Mouse (Mus musculus) stomach, postnatal 0 days (tissue): ENCODE data around the gene Dnaaf1. TPM values are rescaled to one million over a fixed set of nuclear protein-coding genes. Genes with fewer than 3 reads are reported as not detected.

Experiments
- ATAC-seq: fragments of 200-750 bp; cut with Nextera tagmentation; 2 replicates; pipeline ENCODE4 v1.8.0; 2017; ENCODE audit not compliant: low FRiP score, low TSS enrichment
- DNase-seq: peaks from one replicate; pipeline ENCODE4 v3.0.0-alpha.2; 2016; ENCODE audit warnings: low spot score
- H3K27ac ChIP-seq: fragments of 300-500 bp; sonication (generic); replicated peaks from 2 replicates; pipeline ENCODE4 v1.5.1; 2014; ENCODE audit warnings: mild to moderate bottlenecking, control low read depth
- H3K27me3 ChIP-seq: fragments of 300-500 bp; sonication (generic); 2 replicates; pipeline ENCODE4 v1.6.1; 2014; ENCODE audit warnings: low read length; ENCODE audit not compliant: control insufficient read depth, insufficient read depth
- H3K36me3 ChIP-seq: fragments of 300-500 bp; sonication (generic); 2 replicates; pipeline ENCODE4 v1.6.1; 2014; ENCODE audit warnings: low read length, mixed read lengths; ENCODE audit not compliant: control insufficient read depth, insufficient read depth
- H3K4me1 ChIP-seq: fragments of 300-500 bp; sonication (generic); replicated peaks from 2 replicates; pipeline ENCODE4 v1.6.1; 2014; ENCODE audit warnings: antibody characterized with exemption; ENCODE audit not compliant: control insufficient read depth, insufficient read depth
- H3K4me2 ChIP-seq: fragments of 300-500 bp; sonication (generic); replicated peaks from 2 replicates; pipeline ENCODE4 v1.6.1; 2014; ENCODE audit warnings: low read depth, mild to moderate bottlenecking, control low read depth, moderate library complexity
- H3K4me3 ChIP-seq: fragments of 300-500 bp; sonication (generic); 2 replicates; pipeline ENCODE4 v1.5.1; 2014; ENCODE audit warnings: low read depth, low read length, control low read depth
- H3K9ac ChIP-seq: fragments of 300-500 bp; sonication (generic); 2 replicates; pipeline ENCODE4 v1.6.1; 2014; ENCODE audit warnings: mild to moderate bottlenecking, low read length, control low read depth, mixed read lengths
- H3K9me3 ChIP-seq: fragments of 300-500 bp; sonication (generic); 2 replicates; pipeline ENCODE4 v1.6.1; 2016; ENCODE audit warnings: low read length; ENCODE audit not compliant: control insufficient read depth
- CTCF ChIP-seq: IDR thresholded peaks from 2 replicates; pipeline ENCODE4 v1.5.1; 2016; ENCODE audit warnings: antibody characterized with exemption, low read depth, mild to moderate bottlenecking, moderate library complexity
- EP300 ChIP-seq: optimal IDR thresholded peaks from 2 replicates; pipeline ENCODE3; 2016; ENCODE audit warnings: antibody characterized with exemption
- WGBS: fragments of 180-500 bp; shearing (Covaris S2); extraction: QIAGEN DNeasy Blood & Tissue Kit; methylation state at CpG from one replicate; pipeline ENCODE4 v1.1.7; 2014; 5-methylcytosine and 5-hydroxymethylcytosine counted together
- polyA plus RNA-seq: library from polyadenylated mRNA; unstranded; fragments of >200 nt; fragmentation: Nextera tagmentation; extraction: Ambion mirVana; gene quantifications from 2 replicates; pipeline ENCODE4 v1.2.1, GENCODE M21; 2015

Gene Dnaaf1
- 0.24 and 0.30 TPM in 2 replicates for polyA plus RNA-seq

GRCm38 (mm10) chr8:119574437-119575365 is at the start of gene Dnaaf1, which contains the start of gene Hsdl1:
Gene Dnaaf1, plus strand, starts transcription at chr8:119575235.
Gene Hsdl1, minus strand, starts transcription at chr8:119575183.
- H3K9me3 ChIP-seq, result no peaks in the 10 kb centered on the region
- no peaks in the 10 kb centered on the region for H3K27me3 ChIP-seq
- TF ChIP-seq EP300, result no peak
- peak; percentile 54 for TF ChIP-seq CTCF
- H3K36me3 ChIP-seq, result no peaks in the 10 kb centered on the region
- peak within 1 kb of the TSS; percentile 65 for H3K9ac ChIP-seq
- peak within 1 kb of the TSS; percentile 45; the same call in 1 of the 2 replicates for H3K27ac ChIP-seq
- ATAC-seq, result peak; percentile 86
- WGBS, result 1% methylated on average over 74 of the region's 97 CpGs
- H3K4me2 ChIP-seq, result peak within 1 kb of the TSS; percentile 98
- peak; percentile 97 for DNase-seq
- H3K4me1 ChIP-seq, result no peaks in the 10 kb centered on the region; the same call in 1 of the 2 replicates
- peak within 1 kb of the TSS; percentile 65 for H3K4me3 ChIP-seq

- H3K4me2 ChIP-seq, result no peak overlapping the region
- DNase-seq (no peak), ATAC-seq (peak; percentile 33; the same call in 1 of the 2 replicates)
- no peak for TF ChIP-seq CTCF
- TF ChIP-seq EP300, result no peak
- H3K4me3 ChIP-seq, result no peak overlapping the region
- H3K27me3 ChIP-seq, result no peaks in the 10 kb centered on the region
- 95% methylated on average over 7 of the region's 7 CpGs for WGBS
- peaks cover 47% of the 10 kb centered on the region for H3K36me3 ChIP-seq
- H3K4me1 ChIP-seq, result no peaks in the 10 kb centered on the region
- H3K9me3 ChIP-seq, result no peaks in the 10 kb centered on the region
- H3K9ac ChIP-seq, result no peak overlapping the region
- H3K27ac ChIP-seq, result no peak overlapping the region
These were observed 46.3 kb upstream of the Dnaaf1 start for GRCm38 (mm10) chr8:119528762-119529161.

- Histone ChIP-seq H3K27ac (no peak overlapping the region), H3K4me1 (no peaks in the 10 kb centered on the region), H3K36me3 (peaks cover 36% of the 10 kb centered on the region), H3K27me3 (no peaks in the 10 kb centered on the region), H3K4me2 (no peak overlapping the region), H3K9me3 (no peaks in the 10 kb centered on the region), H3K9ac (no peak overlapping the region), H3K4me3 (no peak overlapping the region)
- WGBS, result 77% methylated on average over 6 of the region's 6 CpGs
- ATAC-seq, result no peak
- DNase-seq, result no peak
- TF ChIP-seq CTCF (no peak), EP300 (no peak)
These were observed 44.1 kb upstream of the Dnaaf1 start for GRCm38 (mm10) chr8:119530937-119531336.

- Histone ChIP-seq H3K9ac (no peak overlapping the region), H3K9me3 (no peaks in the 10 kb centered on the region), H3K4me2 (no peak overlapping the region), H3K27me3 (no peaks in the 10 kb centered on the region), H3K4me3 (no peak overlapping the region), H3K4me1 (no peaks in the 10 kb centered on the region), H3K27ac (no peak overlapping the region), H3K36me3 (peaks cover 36% of the 10 kb centered on the region)
- DNase-seq (no peak), ATAC-seq (no peak)
- TF ChIP-seq EP300, result no peak
- TF ChIP-seq CTCF, result no peak
- WGBS, result 92% methylated on average over 3 of the region's 3 CpGs
These were observed 43.6 kb upstream of the Dnaaf1 start for GRCm38 (mm10) chr8:119531397-119531796.

GRCm38 (mm10) chr8:119531973-119532372 is 43.1 kb upstream of the Dnaaf1 start:
- TF ChIP-seq CTCF (no peak), EP300 (no peak)
- no peak overlapping the region for H3K9ac ChIP-seq
- H3K9me3 ChIP-seq, result no peaks in the 10 kb centered on the region
- peaks cover 41% of the 10 kb centered on the region for H3K36me3 ChIP-seq
- WGBS, result 91% methylated on average over 9 of the region's 9 CpGs
- no peak overlapping the region for H3K4me3 ChIP-seq
- ATAC-seq (no peak), DNase-seq (no peak)
- H3K27ac ChIP-seq, result no peak overlapping the region
- H3K4me1 ChIP-seq, result no peaks in the 10 kb centered on the region
- no peaks in the 10 kb centered on the region for H3K27me3 ChIP-seq
- no peak overlapping the region for H3K4me2 ChIP-seq

GRCm38 (mm10) chr8:119544606-119545005 is 30.4 kb upstream of the Dnaaf1 start:
- Histone ChIP-seq H3K36me3 (peaks cover 23% of the 10 kb centered on the region), H3K27ac (no peak overlapping the region), H3K4me1 (no peaks in the 10 kb centered on the region; the same call in 1 of the 2 replicates), H3K9me3 (no peaks in the 10 kb centered on the region), H3K4me3 (no peak overlapping the region), H3K27me3 (no peaks in the 10 kb centered on the region), H3K9ac (no peak overlapping the region), H3K4me2 (no peak overlapping the region)
- peak; percentile 21 for DNase-seq
- 0 out of 2 replicates have a peak, but pooled peaks have one; percentile 41 for ATAC-seq
- TF ChIP-seq EP300 (no peak), CTCF (no peak)
- WGBS, result 72% methylated on average over 3 of the region's 3 CpGs
